Mouse (Mus musculus): ENCODE results near the gene Crispld2. TPM values are rescaled to one million over a fixed set of nuclear protein-coding genes. Genes with fewer than 3 reads are reported as not detected.

The Crispld2 gene
- total RNA-seq (2015) (0.49 and 0.54 TPM in 2 replicates), total RNA-seq (2017) (0.51 and 0.92 TPM in 2 replicates)

DNA sequence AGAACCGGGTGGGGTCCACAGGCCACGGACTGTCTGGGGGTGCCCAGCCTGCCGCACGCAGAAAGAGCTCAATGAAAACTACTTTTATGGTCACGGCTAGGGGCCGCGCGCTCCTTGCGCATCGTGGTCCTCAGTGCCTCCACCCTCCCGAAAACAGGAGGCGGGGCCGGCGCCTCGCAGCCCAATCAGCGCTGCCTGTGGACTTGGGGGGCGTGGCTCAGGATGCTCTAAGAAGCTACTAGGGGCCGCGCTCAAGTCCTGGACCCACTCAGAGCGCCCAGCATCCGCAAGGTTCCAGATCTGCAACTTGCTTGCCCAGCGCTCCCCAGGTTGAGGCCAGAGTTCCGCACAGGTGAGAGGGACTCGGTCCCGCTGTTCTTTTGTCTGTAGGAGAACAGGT is at the start of gene Crispld2:
Gene Crispld2 (plus strand): TSS at position 190 of the 400 bp plus-strand sequence.
- peak; percentile 97 for ATAC-seq (replicated peaks; ENCODE audit: poor library complexity)

DNA sequence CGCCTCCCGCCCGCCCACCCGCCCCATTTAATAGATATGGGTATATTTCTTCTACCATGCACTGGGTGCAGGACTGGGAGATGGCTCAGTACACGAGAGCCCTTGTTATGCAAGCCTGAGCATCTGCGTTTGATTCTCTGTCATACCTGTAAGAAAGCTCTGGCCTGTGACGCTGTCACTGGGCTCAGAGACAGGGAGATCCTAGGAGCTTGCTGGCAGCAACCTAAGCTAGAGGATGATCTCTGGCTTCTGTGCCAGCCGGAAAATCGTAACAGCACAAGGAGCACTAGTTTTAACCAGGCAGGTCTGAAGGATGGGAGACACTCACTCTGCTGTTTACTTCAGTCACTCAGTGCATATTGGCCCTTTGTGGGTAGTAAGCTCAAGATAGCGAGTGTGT is 48.6 kb upstream of the Crispld2 start:
- no peak for ATAC-seq (replicated peaks; ENCODE audit: poor library complexity)

DNA sequence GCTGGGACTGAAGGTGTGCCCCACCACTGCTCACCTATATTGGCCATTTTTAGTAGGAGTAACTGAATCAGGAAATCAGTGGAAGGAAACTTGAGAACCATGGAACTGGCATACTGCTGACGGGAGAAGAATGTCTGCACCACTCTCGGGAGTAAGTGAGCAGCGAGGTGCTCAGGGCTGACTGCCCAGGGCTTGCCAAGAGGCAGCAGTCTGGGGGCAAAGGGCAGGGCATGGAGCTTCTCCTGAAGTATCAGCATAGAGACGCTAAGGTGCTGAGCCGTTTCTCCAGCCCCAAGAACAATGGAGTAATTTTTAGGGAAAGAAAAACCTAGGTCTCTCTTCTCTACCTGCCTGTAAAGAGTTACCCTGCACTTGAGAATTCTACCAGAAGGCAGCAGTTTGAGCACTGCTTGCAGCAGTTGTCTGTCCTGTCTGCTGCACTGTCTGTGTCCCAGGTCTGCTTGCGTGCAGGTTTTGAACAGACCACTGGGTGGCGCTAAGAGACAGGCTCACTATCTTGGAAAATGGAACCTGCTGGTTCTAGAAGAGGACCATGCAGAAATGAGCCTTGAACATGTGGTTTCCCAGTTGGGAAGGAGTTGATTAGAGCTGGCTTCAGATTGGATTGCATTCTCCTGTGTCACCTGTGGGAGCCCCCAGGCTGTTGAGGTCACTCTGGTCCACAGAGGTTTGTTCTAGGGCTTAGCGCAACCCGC is 48.0 kb upstream of the Crispld2 start:
- ATAC-seq (replicated peaks; ENCODE audit: poor library complexity), result peak; percentile 91

DNA sequence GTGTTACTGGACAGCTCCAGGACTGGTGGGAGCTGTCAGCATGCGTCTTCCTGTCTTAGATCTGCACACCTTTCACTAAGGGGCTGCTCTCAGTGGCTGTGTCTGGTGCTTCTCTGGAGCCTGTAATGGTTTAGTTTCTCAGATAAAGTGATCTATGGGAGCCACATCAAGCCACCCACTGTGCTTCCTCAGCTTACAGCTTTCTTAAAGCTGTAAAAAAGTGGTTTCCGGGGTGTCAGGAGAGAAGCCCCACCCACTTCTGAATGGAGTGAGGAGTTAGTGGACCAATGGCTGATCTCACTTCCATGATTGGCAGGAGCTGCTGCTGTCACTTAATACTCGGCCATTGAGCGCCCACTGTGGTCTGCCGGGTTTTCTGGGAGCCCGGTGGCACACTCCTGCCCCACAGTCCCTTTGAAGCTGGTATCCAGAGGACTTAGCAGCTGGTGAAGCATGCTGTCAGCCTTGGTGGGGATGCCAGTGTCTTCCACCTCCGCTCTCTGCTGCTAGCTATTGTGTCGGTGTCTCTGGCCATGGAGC is 45.8 kb upstream of the Crispld2 start:
- no peak for ATAC-seq (replicated peaks; ENCODE audit: poor library complexity)

DNA sequence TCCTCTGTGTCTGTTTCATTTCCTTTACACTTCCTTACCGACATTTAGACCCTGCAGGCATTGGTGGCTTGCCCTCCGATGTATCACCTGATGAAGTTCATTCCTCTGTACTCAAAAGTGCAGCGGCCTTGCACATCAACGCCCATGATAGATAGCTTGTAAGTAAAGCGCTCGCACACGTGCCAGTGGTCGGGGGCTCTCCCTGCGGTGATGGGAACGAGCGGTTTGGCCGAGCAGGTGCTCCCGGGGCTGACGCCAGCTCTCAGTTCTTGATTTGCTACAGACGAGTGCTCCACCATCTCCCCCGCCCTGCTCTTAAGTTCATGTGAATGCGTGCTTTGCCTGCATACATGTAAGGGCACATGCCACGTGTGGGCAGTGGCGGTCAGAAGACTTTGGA is 44.6 kb upstream of the Crispld2 start:
- ATAC-seq (replicated peaks; ENCODE audit: poor library complexity), result no peak

DNA sequence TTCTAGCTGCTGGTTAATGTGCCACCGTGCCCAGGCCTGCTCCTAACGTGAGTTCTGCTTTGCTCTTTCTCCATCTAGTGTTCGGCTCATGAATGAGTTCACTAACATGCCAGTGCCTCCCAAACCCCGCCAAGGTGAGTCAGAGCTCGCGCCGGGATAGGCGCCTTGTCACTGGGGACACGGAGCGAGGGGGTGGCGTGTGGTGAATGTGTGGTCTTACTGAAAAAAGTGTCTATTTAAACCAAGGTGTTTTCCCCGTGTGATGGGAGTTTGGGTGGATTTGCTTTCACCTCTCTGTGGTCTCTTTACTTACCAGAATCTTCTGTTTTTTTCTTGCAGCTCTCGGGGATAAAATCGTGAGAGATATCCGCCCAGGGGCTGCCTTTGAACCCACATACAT is 43.9 kb upstream of the Crispld2 start:
- ATAC-seq (replicated peaks; ENCODE audit: poor library complexity), result no peak

DNA sequence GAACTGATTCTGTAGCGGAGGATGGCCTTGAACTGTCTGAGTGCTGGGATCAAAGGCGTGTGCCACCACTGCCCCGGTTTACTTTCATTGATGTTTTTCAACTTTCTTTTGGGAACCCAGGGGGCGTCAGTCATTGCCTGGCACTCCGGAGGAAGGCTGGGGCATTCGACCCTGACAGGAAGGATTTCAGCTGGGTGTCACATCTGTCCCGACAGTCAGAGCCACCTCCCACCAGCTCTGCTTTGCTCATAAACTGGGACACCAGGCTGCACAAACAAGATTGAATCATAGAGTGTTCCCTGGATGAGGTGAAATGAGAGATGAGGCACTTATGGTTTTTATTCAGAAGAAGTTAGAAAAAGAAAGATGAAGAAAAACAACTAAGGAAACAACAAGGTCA is 40.0 kb upstream of the Crispld2 start:
- no peak for ATAC-seq (replicated peaks; ENCODE audit: poor library complexity)

DNA sequence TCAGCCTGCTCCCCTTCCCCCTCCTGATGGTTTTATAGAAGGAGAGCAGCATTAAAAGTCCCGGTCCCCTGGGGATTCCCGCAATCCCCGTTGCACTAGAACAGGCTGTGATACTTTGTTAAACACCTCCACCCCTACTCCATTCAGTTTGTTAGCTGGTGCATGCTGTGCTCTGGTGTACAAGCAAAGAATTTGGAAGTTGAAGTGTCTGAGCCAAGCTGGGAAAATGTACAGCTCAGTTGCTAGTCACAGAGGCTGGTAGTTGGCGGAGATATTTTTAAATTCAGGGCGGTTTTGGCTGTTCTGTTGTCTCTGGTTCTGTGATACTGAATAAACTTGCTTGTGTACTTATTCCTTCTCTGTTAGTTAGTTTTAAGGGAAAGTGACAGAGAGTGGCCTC is 39.5 kb upstream of the Crispld2 start:
- ATAC-seq (replicated peaks; ENCODE audit: poor library complexity), result no peak

DNA sequence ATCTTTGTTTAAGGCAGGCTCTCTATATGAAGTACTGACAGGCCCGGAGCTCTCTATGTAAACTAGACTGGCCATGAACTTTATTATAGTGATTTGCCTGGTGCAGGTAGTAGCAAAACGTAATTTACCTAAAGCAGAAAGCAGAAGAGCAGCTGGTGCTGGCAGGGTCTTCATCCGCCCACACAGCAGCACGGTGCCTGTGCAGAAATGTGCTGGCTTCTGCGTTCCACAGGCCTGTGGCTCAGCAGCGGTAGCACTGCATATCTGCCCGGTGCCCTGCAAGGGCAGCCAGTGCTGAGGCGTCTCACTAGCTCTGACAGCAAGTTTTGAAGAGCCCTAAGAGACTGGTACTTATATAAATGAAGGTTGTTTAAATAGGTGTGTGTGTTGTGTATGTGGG is 36.9 kb upstream of the Crispld2 start:
- ATAC-seq (replicated peaks; ENCODE audit: poor library complexity), result no peak

DNA sequence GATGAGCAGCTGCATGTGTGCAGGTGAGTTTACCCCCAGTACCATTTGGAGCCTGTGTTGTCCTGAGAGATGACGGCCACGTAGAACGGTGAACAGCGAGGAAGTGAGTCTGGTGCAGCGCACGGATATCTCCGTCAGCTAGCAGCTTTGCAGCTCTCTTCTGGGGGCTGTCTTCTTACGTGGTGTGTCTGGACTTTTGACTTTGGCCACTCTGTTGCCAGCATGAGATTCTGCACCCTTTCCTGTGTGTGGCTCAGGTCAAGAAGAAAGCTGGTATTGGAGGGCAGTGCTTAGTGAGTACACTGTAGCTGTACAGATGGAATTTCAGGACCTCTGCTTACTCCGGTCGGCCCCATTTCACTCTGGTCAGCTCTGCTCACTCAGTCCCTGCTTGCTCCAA is 34.2 kb upstream of the Crispld2 start:
- ATAC-seq (replicated peaks; ENCODE audit: poor library complexity), result no peak

DNA sequence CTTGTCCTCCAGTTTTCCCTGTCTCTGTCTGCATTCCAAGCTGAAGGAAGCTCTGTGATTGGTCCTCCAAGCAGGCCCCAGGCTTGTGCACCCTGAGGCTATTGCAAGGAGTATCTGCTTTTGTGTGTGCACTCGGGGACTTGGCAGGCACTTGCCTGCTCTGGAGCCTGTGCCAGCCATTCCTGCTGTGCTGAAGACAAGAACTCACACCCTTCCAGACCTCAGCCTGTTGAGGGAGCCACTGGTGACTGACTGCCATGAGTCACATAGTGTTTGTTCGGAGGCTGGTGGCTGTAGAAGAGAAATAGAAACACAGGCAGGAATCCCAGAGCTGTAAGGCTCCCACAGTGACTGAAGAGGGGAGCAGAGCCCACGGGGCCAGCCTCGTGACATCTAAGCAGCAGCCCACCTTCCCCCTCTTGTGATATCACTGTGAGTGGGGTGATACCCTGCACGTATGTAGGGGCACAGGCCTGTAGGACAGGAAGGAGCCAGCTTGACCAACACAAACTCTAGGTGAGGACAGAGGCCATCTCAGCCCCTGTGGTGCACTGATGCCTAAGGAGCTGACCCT is 31.6 kb upstream of the Crispld2 start:
- ATAC-seq (replicated peaks; ENCODE audit: poor library complexity), result no peak

DNA sequence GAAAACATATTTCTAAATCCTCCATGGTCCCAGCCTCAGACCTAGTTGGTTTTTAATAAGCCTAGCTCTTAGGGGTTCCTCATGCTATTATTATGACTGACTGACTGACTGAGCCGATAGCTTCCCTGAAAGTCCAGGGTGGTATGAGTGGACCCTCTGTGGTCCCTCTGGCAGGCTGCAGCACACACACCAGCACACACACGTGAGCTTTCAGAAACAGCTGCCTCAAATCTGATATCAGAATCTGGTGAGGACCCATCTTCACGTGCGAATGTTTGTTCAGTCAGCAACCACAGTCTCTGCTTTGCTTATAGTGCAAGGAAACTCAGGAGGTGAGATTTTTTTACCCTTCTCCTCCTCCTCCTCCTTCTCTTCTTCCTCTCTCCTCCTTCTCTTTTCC is 27.4 kb upstream of the Crispld2 start:
- ATAC-seq (replicated peaks; ENCODE audit: poor library complexity), result no peak

DNA sequence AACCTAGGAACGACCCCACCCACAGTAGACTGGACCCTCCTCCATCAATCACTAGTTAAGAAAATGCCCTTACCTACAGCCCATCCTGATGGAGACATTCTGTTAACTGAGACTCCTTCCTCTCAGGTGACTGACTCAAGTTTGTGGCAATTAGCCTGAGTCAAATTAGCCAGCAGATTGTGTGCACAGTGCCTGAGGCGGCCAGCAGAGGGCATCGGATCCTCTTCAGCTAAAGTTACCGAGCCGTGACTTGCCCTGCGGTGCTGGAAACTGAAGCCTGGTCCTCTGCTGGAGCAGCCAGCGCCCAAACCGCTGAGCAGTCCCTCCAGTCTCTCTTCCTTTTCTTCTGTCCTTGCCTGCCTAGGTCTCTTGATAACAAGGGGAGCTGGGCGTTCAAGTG is 24.8 kb upstream of the Crispld2 start:
- no peak for ATAC-seq (replicated peaks; ENCODE audit: poor library complexity)

DNA sequence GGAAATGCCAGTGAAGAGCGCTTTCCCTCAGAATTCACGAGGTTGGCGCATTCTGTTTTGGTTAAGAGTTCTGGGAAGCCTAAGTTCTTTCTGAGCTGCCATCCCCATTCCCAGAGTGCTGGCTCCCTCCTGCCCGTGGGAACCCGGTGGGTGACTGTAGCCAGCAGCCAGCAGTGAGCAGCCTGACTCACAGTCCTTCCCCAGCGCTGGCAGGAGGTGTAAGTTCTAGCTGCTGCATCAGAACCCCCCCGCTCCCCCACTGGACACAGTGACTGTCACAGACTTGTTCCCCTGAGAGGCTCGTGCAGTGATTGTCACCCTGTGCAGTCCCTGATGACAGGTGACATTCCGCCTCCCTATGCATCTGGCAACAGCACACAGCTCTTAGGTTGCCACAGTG is 22.1 kb upstream of the Crispld2 start:
- ATAC-seq (replicated peaks; ENCODE audit: poor library complexity), result no peak

DNA sequence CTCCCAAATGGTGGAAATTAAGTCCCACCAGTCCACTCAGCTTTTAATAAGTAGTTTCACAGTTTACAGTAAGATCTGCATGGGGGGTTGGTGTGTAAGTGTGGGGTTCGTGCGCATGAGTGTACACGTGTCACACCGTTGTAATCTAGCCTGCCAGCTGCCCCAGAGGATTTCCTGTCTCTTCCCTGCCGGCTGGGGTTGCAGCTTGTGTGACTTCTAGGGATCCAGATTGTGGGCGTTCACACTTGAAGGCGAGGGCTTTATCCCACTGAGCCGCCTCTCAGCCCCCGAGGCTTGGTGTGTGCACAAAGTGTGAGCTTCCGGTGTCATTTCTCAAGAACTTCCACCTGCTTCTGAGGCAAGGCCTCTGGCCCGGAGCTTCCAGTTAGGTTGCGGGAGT is 19.7 kb upstream of the Crispld2 start:
- peak; percentile 88 for ATAC-seq (replicated peaks; ENCODE audit: poor library complexity)

DNA sequence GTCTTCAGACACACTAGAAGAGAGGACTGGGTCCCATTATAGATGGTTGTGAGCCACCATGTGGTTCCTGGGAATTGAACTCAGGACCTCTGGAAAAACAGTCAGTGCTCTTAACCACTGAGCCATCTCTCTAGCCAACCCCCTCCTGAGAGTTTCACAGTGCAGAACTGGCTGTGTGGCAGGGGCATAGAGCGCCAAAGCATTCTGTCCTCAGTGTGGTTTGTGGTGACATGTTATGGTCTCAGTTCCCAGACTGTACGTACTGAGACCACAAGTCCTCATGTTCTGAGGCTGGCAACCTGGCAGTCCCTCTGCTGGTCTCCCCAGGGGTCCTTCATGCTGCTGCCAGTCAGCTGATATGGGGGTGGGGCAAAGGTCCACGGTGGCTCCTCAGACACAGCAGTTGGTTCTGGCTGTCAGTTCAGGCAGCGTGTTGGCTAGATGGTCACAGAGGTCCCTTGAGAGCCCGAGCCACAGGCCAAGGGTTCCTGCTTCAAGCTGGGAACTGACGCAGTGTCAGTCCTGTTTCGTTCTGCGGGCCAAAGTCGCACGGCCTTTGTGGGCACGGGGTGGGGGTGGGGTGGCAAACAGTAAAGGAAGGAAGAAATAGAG is 13.4 kb upstream of the Crispld2 start:
- peak; percentile 67 for ATAC-seq (replicated peaks; ENCODE audit: poor library complexity)

DNA sequence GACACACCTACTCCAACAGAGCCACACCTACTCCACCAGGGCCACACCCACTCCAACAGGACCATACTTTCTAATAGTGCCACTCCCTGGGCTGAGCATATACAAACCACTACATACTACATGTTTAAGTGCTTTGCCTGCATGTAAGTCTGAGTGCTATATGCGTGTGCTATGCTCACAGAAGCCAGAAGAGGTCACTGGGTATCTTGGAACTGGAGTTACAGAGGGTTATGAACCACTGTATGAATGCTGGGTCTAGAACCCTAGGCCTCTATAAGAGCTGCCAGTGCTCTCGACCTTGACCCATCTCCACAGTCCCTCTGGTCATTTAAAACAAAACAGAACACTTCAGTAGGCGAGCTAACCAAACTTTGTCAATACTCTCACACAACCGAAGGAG is 11.0 kb upstream of the Crispld2 start:
- peak; percentile 42; the same call in 1 of the 2 replicates for ATAC-seq (replicated peaks; ENCODE audit: poor library complexity)

DNA sequence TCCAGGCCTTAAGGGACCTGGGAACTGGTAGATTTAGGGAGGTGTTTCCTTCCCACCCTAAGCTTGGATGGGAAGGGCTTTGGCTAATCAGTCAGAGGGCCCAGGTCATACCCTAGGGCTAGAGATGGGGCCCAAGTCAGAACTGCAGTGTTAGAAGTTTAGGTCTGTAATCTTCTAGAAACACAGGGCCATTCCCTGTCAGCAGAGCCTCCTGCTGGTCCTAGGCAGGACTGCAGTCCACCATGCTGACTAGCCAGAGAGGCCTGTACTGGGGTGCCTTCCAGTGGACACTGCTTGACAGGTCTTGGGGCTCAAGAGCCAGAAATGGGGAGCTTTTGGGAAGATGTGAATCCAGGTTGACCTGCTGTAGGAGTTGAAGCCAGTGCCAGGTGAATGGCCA is 8.2 kb upstream of the Crispld2 start:
- peak; percentile 83 for ATAC-seq (replicated peaks; ENCODE audit: poor library complexity)

DNA sequence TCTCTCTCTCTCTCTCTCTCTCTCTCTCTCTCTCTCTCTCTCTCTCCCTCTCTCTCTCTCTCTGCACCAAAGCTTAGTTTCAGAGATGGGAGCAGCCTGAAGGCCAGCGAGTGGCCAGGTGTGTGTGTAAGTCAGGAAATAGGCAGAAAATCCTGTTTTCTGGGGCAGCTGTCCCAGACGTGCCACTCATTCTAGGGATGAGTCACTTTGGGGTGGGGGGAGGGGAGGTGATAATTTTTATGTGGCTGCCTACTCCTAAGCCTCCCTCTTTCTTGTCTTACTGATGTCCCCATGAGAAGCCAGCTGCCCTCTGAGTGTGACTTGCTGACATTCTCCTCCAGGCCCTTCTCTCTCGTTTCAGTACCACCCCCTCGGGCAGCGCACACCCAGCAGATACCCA is 6.1 kb upstream of the Crispld2 start:
- ATAC-seq (replicated peaks; ENCODE audit: poor library complexity), result no peak

DNA sequence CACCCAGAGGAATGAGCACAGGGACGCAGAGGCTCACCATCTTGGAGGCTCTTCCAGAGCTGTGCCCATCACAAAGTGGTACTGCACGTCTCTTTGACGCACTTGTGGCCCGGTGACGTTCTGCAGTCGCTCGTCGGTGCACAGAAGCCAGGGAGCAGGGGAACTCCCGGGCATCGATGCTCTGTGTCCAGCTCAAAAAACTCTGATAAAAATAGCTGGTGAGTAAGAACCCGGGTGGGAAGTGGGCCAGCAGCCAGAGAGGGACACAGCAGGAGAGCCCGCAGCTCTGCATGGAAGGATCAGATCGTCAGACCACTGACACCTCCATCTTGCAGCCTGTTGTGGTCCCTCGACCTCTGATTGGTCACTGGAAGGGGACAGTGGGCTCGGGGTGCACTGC is 4.2 kb upstream of the Crispld2 start:
- no peak for ATAC-seq (replicated peaks; ENCODE audit: poor library complexity)

DNA sequence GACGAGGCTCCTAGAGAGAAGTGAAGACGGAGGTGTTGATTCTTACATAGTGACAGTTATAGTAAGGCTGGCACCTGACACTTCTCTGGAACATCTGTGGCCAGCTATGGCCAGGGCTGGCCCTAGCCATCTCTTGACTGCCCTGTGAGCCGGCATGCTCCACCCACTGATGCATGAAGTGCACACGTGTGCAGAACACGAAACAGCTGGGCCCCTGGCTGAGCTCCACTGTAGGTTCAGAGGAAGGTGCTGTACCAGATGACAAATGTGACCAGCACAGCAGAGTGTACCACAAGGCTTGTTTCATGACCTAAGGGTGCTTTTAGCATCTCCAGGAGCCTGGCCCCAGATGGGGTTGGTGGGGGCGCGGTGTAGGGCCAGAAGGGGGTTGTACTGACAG is 1.9 kb downstream of the Crispld2 start:
- no peak for ATAC-seq (replicated peaks; ENCODE audit: poor library complexity)

DNA sequence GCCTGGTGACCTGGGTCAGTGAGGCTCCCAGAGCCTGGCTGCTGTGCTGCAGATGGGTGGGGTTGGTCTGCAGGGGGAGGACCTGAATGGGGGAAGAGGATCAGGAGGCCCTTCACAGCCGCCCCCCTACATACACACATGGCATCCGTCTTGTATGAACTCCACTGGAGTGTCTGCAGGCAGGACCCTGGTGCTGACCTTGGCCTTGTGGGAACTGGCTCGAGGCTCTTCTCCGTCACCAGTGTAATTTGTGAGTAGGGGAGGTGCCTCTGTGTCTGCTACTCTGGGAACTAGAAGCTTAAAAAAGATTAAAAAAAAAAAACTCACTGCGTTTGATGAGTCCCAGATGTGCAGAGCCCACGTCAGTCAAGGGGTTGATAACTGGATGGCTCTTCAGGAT is 2.3 kb downstream of the Crispld2 start:
- no peak for ATAC-seq (replicated peaks; ENCODE audit: poor library complexity)
